8 mouse cellular contexts compared by ENCODE assay signal in genomic region chr10:118592648-118593368, GRCm38 (mm10).
DNase-seq lines count a peak whose midpoint lies in the region; ATAC-seq and TF ChIP-seq lines count a peak whose summit lies in the region.

No protein-coding gene starts in this region.

- no peaks in the 10 kb centered on the region for H3K27me3 ChIP-seq in ES-Bruce4 (ENCODE audit: control insufficient read depth, insufficient read depth, low read length, poor library complexity, severe bottlenecking)
- no peaks in the 10 kb centered on the region for H3K27me3 ChIP-seq in embryonic facial prominence, embryonic 11.5 days (ENCODE audit: control insufficient read depth, insufficient read depth, low read length)
- 0 out of 2 replicates have a peak, but pooled peaks cover 2% of the 10 kb centered on the region for H3K27me3 ChIP-seq in heart, embryonic 16.5 days (ENCODE audit: control insufficient read depth, insufficient read depth, low read length)
- no peaks in the 10 kb centered on the region for H3K27me3 ChIP-seq in lung, embryonic 14.5 days (ENCODE audit: insufficient read depth, low read length)

- no peak for TF ChIP-seq POLR2A in ES-Bruce4 (IDR thresholded peaks at IDR 0.05; ENCODE audit: insufficient read depth, low read length)

- no peak overlapping the region for H3K9ac ChIP-seq in ES-Bruce4 (ENCODE audit: low read depth, poor library complexity, severe bottlenecking)
- no peak overlapping the region for H3K9ac ChIP-seq in embryonic facial prominence, embryonic 11.5 days (replicated peaks; ENCODE audit: low read length)
- H3K9ac ChIP-seq in heart, embryonic 16.5 days (ENCODE audit: low read length): no peak overlapping the region
- H3K9ac ChIP-seq in lung, embryonic 14.5 days: no peak overlapping the region

- no peak overlapping the region for H3K4me3 ChIP-seq in ES-Bruce4 (ENCODE audit: low read depth, low read length)
- H3K4me3 ChIP-seq in embryonic facial prominence, embryonic 11.5 days (ENCODE audit: low read depth, low read length): no peak overlapping the region
- no peak overlapping the region for H3K4me3 ChIP-seq in heart, embryonic 16.5 days (ENCODE audit: low read length)
- no peak overlapping the region for H3K4me3 ChIP-seq in lung, embryonic 14.5 days (ENCODE audit: low read depth, low read length)

- peak; percentile 60 for TF ChIP-seq CTCF in ES-Bruce4 (IDR thresholded peaks at IDR 0.05; ENCODE audit: low read depth, low read length)
- TF ChIP-seq CTCF in lung, embryonic 14.5 days (IDR thresholded peaks at IDR 0.05; ENCODE audit: low read depth): peak; percentile 97

- 46% methylated on average over 16 of the region's 16 CpGs for WGBS in embryonic facial prominence, embryonic 11.5 days
- 37% methylated on average over 16 of the region's 16 CpGs for WGBS in heart, embryonic 16.5 days
- WGBS in lung, embryonic 14.5 days: 37% methylated on average over 16 of the region's 16 CpGs

- TF ChIP-seq EP300 in ES-Bruce4 (IDR thresholded peaks at IDR 0.05; ENCODE audit: insufficient read depth, low read depth, low read length): no peak

- H3K4me2 ChIP-seq in embryonic facial prominence, embryonic 11.5 days (ENCODE audit: low read depth, low read length): no peak overlapping the region
- no peak overlapping the region for H3K4me2 ChIP-seq in heart, embryonic 16.5 days (ENCODE audit: low read depth, low read length)
- no peak overlapping the region for H3K4me2 ChIP-seq in lung, embryonic 14.5 days

- DNase-seq in adrenal gland, postnatal 4 days (ENCODE audit: low spot score in 2 of 2): peak; percentile 27 to 65
- DNase-seq in embryonic facial prominence, embryonic 11.5 days (ENCODE audit: low spot score): peak; percentile 89
- DNase-seq in kidney, postnatal 36 days: peak; percentile 88 to 95
- peak; percentile 95 for DNase-seq in lung, embryonic 14.5 days
- DNase-seq in retina, embryonic 14.5 days (ENCODE audit: low spot score): peak; percentile 90
- DNase-seq in thymus, postnatal 36 days: peak; percentile 58 to 77

- no peaks in the 10 kb centered on the region for H3K4me1 ChIP-seq in ES-Bruce4 (ENCODE audit: control insufficient read depth, insufficient read depth, low read length)
- H3K4me1 ChIP-seq in embryonic facial prominence, embryonic 11.5 days (ENCODE audit: control insufficient read depth, insufficient read depth, low read length): no peaks in the 10 kb centered on the region
- H3K4me1 ChIP-seq in heart, embryonic 16.5 days (ENCODE audit: control insufficient read depth, insufficient read depth, low read length): peaks cover 7% of the 10 kb centered on the region
- 0 out of 2 replicates have a peak, but pooled peaks cover 3% of the 10 kb centered on the region for H3K4me1 ChIP-seq in lung, embryonic 14.5 days (ENCODE audit: insufficient read depth)

- H3K9me3 ChIP-seq in ES-Bruce4 (replicated peaks; ENCODE audit: control insufficient read depth, insufficient read depth, low read length, poor library complexity, severe bottlenecking): no peaks in the 10 kb centered on the region
- no peaks in the 10 kb centered on the region for H3K9me3 ChIP-seq in embryonic facial prominence, embryonic 11.5 days (replicated peaks; ENCODE audit: control insufficient read depth, low read length)
- no peaks in the 10 kb centered on the region for H3K9me3 ChIP-seq in heart, embryonic 16.5 days (replicated peaks; ENCODE audit: control insufficient read depth, low read length)
- no peaks in the 10 kb centered on the region for H3K9me3 ChIP-seq in lung, embryonic 14.5 days (ENCODE audit: low read depth, low read length)

- no peaks in the 10 kb centered on the region for H3K36me3 ChIP-seq in ES-Bruce4 (ENCODE audit: control insufficient read depth, insufficient read depth, low read length, poor library complexity, severe bottlenecking)
- H3K36me3 ChIP-seq in embryonic facial prominence, embryonic 11.5 days (replicated peaks; ENCODE audit: control insufficient read depth, insufficient read depth, low read depth, low read length): no peaks in the 10 kb centered on the region
- no peaks in the 10 kb centered on the region for H3K36me3 ChIP-seq in heart, embryonic 16.5 days (ENCODE audit: control insufficient read depth, insufficient read depth)
- H3K36me3 ChIP-seq in lung, embryonic 14.5 days (ENCODE audit: insufficient read depth): no peaks in the 10 kb centered on the region

- no peak overlapping the region for H3K27ac ChIP-seq in ES-Bruce4 (ENCODE audit: insufficient read depth, low read length)
- H3K27ac ChIP-seq in embryonic facial prominence, embryonic 11.5 days (replicated peaks; ENCODE audit: low read depth, low read length): no peak overlapping the region
- H3K27ac ChIP-seq in heart, embryonic 16.5 days (ENCODE audit: low read length): no peak overlapping the region
- H3K27ac ChIP-seq in lung, embryonic 14.5 days (ENCODE audit: low read depth): no peak overlapping the region

- no peak for ATAC-seq in embryonic facial prominence, embryonic 11.5 days (replicated peaks; ENCODE audit: insufficient number of reproducible peaks, low FRiP score, low TSS enrichment, low read depth)
- ATAC-seq in heart, embryonic 16.5 days (replicated peaks; ENCODE audit: extremely low read depth, insufficient read depth, low FRiP score): peak; percentile 23; the same call in 1 of the 2 replicates
- no peak for ATAC-seq in lung, embryonic 14.5 days (ENCODE audit: insufficient read depth)
